Mouse (Mus musculus) forebrain, embryonic 10.5 days (tissue): ENCODE data around the gene Dag1. TPM values are rescaled to one million over a fixed set of nuclear protein-coding genes. Genes with fewer than 3 reads are reported as not detected.

Experiments used
- DNase-seq: peaks from one replicate; pipeline ENCODE4 v3.0.0-alpha.2; 2017; ENCODE audit warnings: low spot score; ENCODE audit errors: extremely low spot score
- H3K27ac ChIP-seq: fragments of 300-500 bp; sonication (generic); 2 replicates; pipeline ENCODE4 v1.5.1; 2016; ENCODE audit warnings: mild to moderate bottlenecking
- H3K27me3 ChIP-seq: fragments of 300-500 bp; sonication (generic); 2 replicates; pipeline ENCODE4 v1.6.1; 2016; ENCODE audit warnings: mild to moderate bottlenecking; ENCODE audit not compliant: poor library complexity, severe bottlenecking
- H3K36me3 ChIP-seq: fragments of 300-500 bp; sonication (generic); replicated peaks from 2 replicates; pipeline ENCODE4 v1.6.1; 2016; ENCODE audit warnings: mild to moderate bottlenecking, moderate library complexity
- H3K4me1 ChIP-seq: fragments of 300-500 bp; sonication (generic); 2 replicates; pipeline ENCODE4 v1.6.1; 2016
- H3K4me3 ChIP-seq: fragments of 300-500 bp; sonication (generic); 2 replicates; pipeline ENCODE4 v1.5.1; 2016; ENCODE audit warnings: mild to moderate bottlenecking, moderate library complexity
- H3K9me3 ChIP-seq: fragments of 300-500 bp; sonication (generic); 2 replicates; pipeline ENCODE4 v1.6.1; 2016; ENCODE audit warnings: mild to moderate bottlenecking, moderate library complexity
- WGBS: fragments of 180-500 bp; shearing (Covaris S2); methylation state at CpG from one replicate; pipeline ENCODE4 v1.1.7; 2016; 5-methylcytosine and 5-hydroxymethylcytosine counted together
- polyA plus RNA-seq: library from polyadenylated mRNA; unstranded; fragments of >200 nt; fragmentation: Nextera tagmentation; extraction: Ambion mirVana; gene quantifications from 2 replicates; pipeline ENCODE4 v1.2.1, GENCODE M21; 2016

The Dag1 gene
- polyA plus RNA-seq, 1 experiment from 2014 or later: 74.0 TPM

- H3K4me3 ChIP-seq: no peak overlapping the region
- peaks cover 33% of the 10 kb centered on the region for H3K4me1 ChIP-seq
- no peak for DNase-seq
- WGBS: 67% methylated on average over 10 of the region's 10 CpGs
- H3K27ac ChIP-seq: no peak overlapping the region
- no peaks in the 10 kb centered on the region for H3K9me3 ChIP-seq
- H3K27me3 ChIP-seq: no peaks in the 10 kb centered on the region
- no peaks in the 10 kb centered on the region for H3K36me3 ChIP-seq
Observed at GRCm38 (mm10) chr9:108266261-108266935, 2.6 kb upstream of the Dag1 start.

GRCm38 (mm10) chr9:108264191-108264921, 598 bp upstream of the Dag1 start:
- peak overlapping the region; percentile 97 for H3K4me3 ChIP-seq
- WGBS: 13% methylated on average over 10 of the region's 10 CpGs
- no peaks in the 10 kb centered on the region for H3K27me3 ChIP-seq
- peak overlapping the region; percentile 96 for H3K27ac ChIP-seq
- H3K4me1 ChIP-seq: peaks cover 39% of the 10 kb centered on the region
- H3K9me3 ChIP-seq: no peaks in the 10 kb centered on the region
- H3K36me3 ChIP-seq: peaks cover 11% of the 10 kb centered on the region; the same call in 1 of the 2 replicates
- no peak for DNase-seq

- WGBS: 0% methylated on average over 62 of the region's 62 CpGs
- no peaks in the 10 kb centered on the region for H3K27me3 ChIP-seq
- peaks cover 39% of the 10 kb centered on the region for H3K4me1 ChIP-seq
- DNase-seq: no peak
- peak overlapping the region; percentile 97 for H3K4me3 ChIP-seq
- no peaks in the 10 kb centered on the region for H3K9me3 ChIP-seq
- peaks cover 11% of the 10 kb centered on the region; the same call in 1 of the 2 replicates for H3K36me3 ChIP-seq
- peak overlapping the region; percentile 96 for H3K27ac ChIP-seq
Observed at GRCm38 (mm10) chr9:108263131-108263681, 552 bp downstream of the Dag1 start.

- peak overlapping the region; percentile 97 for H3K4me3 ChIP-seq
- H3K27me3 ChIP-seq: no peaks in the 10 kb centered on the region
- 52% methylated on average over 11 of the region's 11 CpGs for WGBS
- H3K27ac ChIP-seq: peak overlapping the region; percentile 96
- no peaks in the 10 kb centered on the region for H3K9me3 ChIP-seq
- H3K36me3 ChIP-seq: peaks cover 16% of the 10 kb centered on the region
- H3K4me1 ChIP-seq: peaks cover 39% of the 10 kb centered on the region
- DNase-seq: no peak
Observed at GRCm38 (mm10) chr9:108262494-108263049, 1.2 kb downstream of the Dag1 start.

- DNase-seq: no peak
- Histone ChIP-seq H3K4me3 (peak overlapping the region; percentile 97), H3K9me3 (no peaks in the 10 kb centered on the region), H3K27me3 (no peaks in the 10 kb centered on the region), H3K27ac (no peak overlapping the region), H3K4me1 (peaks cover 39% of the 10 kb centered on the region), H3K36me3 (peaks cover 23% of the 10 kb centered on the region)
- WGBS: 83% methylated on average over 7 of the region's 7 CpGs
Observed at GRCm38 (mm10) chr9:108261865-108262264, 1.9 kb downstream of the Dag1 start.

GRCm38 (mm10) chr9:108260526-108260925, 3.2 kb downstream of the Dag1 start:
- H3K36me3 ChIP-seq: peaks cover 29% of the 10 kb centered on the region
- WGBS: 90% methylated on average over 4 of the region's 4 CpGs

GRCm38 (mm10) chr9:108252766-108253165, 11.0 kb downstream of the Dag1 start:
- DNase-seq: no peak
- no peak overlapping the region for H3K27ac ChIP-seq
- H3K36me3 ChIP-seq: peaks cover 61% of the 10 kb centered on the region
- H3K4me1 ChIP-seq: no peaks in the 10 kb centered on the region
- H3K27me3 ChIP-seq: no peaks in the 10 kb centered on the region
- no peaks in the 10 kb centered on the region for H3K9me3 ChIP-seq
- WGBS: 95% methylated on average over 7 of the region's 7 CpGs
- H3K4me3 ChIP-seq: no peak overlapping the region

More at GRCm38 (mm10) chr9:108260526-108260925, 3.2 kb downstream of the Dag1 start:
- DNase-seq: no peak
- H3K27ac ChIP-seq: no peak overlapping the region
- H3K9me3 ChIP-seq: no peaks in the 10 kb centered on the region
- peaks cover 39% of the 10 kb centered on the region for H3K4me1 ChIP-seq
- no peak overlapping the region for H3K4me3 ChIP-seq
- H3K27me3 ChIP-seq: no peaks in the 10 kb centered on the region

- H3K4me1 ChIP-seq: no peaks in the 10 kb centered on the region
- H3K9me3 ChIP-seq: no peaks in the 10 kb centered on the region
- WGBS: 95% methylated on average over 6 of the region's 6 CpGs
- no peak overlapping the region for H3K4me3 ChIP-seq
- DNase-seq: no peak
- no peak overlapping the region for H3K27ac ChIP-seq
- H3K27me3 ChIP-seq: no peaks in the 10 kb centered on the region
- peaks cover 61% of the 10 kb centered on the region for H3K36me3 ChIP-seq
Observed at GRCm38 (mm10) chr9:108251877-108252276, 11.9 kb downstream of the Dag1 start.

GRCm38 (mm10) chr9:108248957-108249356, 14.8 kb downstream of the Dag1 start:
- Histone ChIP-seq H3K36me3 (peaks cover 84% of the 10 kb centered on the region), H3K4me1 (no peaks in the 10 kb centered on the region), H3K4me3 (no peak overlapping the region), H3K27me3 (no peaks in the 10 kb centered on the region), H3K27ac (no peak overlapping the region), H3K9me3 (no peaks in the 10 kb centered on the region)
- DNase-seq: no peak
- WGBS: 59% methylated on average over 5 of the region's 5 CpGs

- Histone ChIP-seq H3K9me3 (no peaks in the 10 kb centered on the region), H3K4me1 (no peaks in the 10 kb centered on the region; the same call in 1 of the 2 replicates), H3K27me3 (no peaks in the 10 kb centered on the region), H3K36me3 (peaks cover 78% of the 10 kb centered on the region), H3K4me3 (no peak overlapping the region), H3K27ac (no peak overlapping the region)
- no peak for DNase-seq
- 93% methylated on average over 3 of the region's 3 CpGs for WGBS
Observed at GRCm38 (mm10) chr9:108244984-108245383, 18.8 kb downstream of the Dag1 start.

GRCm38 (mm10) chr9:108244540-108244939, 19.2 kb downstream of the Dag1 start:
- Histone ChIP-seq H3K4me3 (no peak overlapping the region), H3K27ac (no peak overlapping the region), H3K27me3 (no peaks in the 10 kb centered on the region), H3K9me3 (no peaks in the 10 kb centered on the region), H3K36me3 (peaks cover 78% of the 10 kb centered on the region), H3K4me1 (no peaks in the 10 kb centered on the region; the same call in 1 of the 2 replicates)
- 92% methylated on average over 3 of the region's 3 CpGs for WGBS
- no peak for DNase-seq

GRCm38 (mm10) chr9:108239951-108240350, 23.8 kb downstream of the Dag1 start:
- Histone ChIP-seq H3K27ac (no peak overlapping the region), H3K9me3 (no peaks in the 10 kb centered on the region), H3K27me3 (no peaks in the 10 kb centered on the region), H3K4me3 (no peak overlapping the region), H3K4me1 (peaks cover 12% of the 10 kb centered on the region), H3K36me3 (peaks cover 55% of the 10 kb centered on the region)
- 71% methylated on average over 5 of the region's 5 CpGs for WGBS
- DNase-seq: no peak

GRCm38 (mm10) chr9:108238831-108239230, 24.9 kb downstream of the Dag1 start:
- Histone ChIP-seq H3K27me3 (no peaks in the 10 kb centered on the region), H3K27ac (no peak overlapping the region), H3K9me3 (no peaks in the 10 kb centered on the region), H3K4me1 (peaks cover 12% of the 10 kb centered on the region), H3K36me3 (peaks cover 55% of the 10 kb centered on the region), H3K4me3 (no peak overlapping the region)
- WGBS: 77% methylated on average over 3 of the region's 3 CpGs
- DNase-seq: no peak
